ENCODE assay signal across 9 mouse cellular contexts in genomic region chr11:117478271-117479006, GRCm38 (mm10). TPM values are rescaled to one million over a fixed set of nuclear protein-coding genes. Genes with fewer than 3 reads are reported as not detected.
A peak's percentile ranks its signal among the peaks of the same experiment; 100 is the strongest.
DNase-seq lines count a peak whose midpoint lies in the region; ATAC-seq and TF ChIP-seq lines count a peak whose summit lies in the region.
"Had no signal": no experiment of that assay in that cellular context is flagged by ENCODE, and none has a peak within 500 bp of the region (broad histone marks: within the 10 kb centered on the region; RNA-seq: fewer than 3 reads in every experiment).

No protein-coding gene starts in this region.

- peaks cover 16% of the 10 kb centered on the region; the same call in 1 of the 2 replicates for H3K4me1 ChIP-seq in midbrain, postnatal 0 days (ENCODE audit: insufficient read depth, low read length)
- peaks cover 6% of the 10 kb centered on the region for H3K4me1 ChIP-seq in liver, embryonic 11.5 days (replicated peaks; ENCODE audit: control insufficient read depth, insufficient read depth, low read length)

- H3K4me2 ChIP-seq in midbrain, postnatal 0 days (ENCODE audit: low read depth, low read length, poor library complexity, severe bottlenecking): no peak overlapping the region
- no peak overlapping the region for H3K4me2 ChIP-seq in liver, embryonic 11.5 days

- H3K36me3 ChIP-seq in midbrain, postnatal 0 days (ENCODE audit: insufficient read depth, low read length): no peaks in the 10 kb centered on the region
- no peaks in the 10 kb centered on the region for H3K36me3 ChIP-seq in liver, embryonic 11.5 days (ENCODE audit: control insufficient read depth, insufficient read depth, low read length)

- no peaks in the 10 kb centered on the region for H3K27me3 ChIP-seq in midbrain, postnatal 0 days (ENCODE audit: insufficient read depth, low read length)
- peaks cover 23% of the 10 kb centered on the region for H3K27me3 ChIP-seq in liver, embryonic 11.5 days (replicated peaks; ENCODE audit: control insufficient read depth, insufficient read depth, low read length)

- no peak for TF ChIP-seq CTCF in midbrain, postnatal 0 days (IDR thresholded peaks at IDR 0.05)

- intact Hi-C loops in left cerebral cortex, postnatal 4 days (cut with DNase I): loop anchor here (10.0 kb wide), 2 partner anchors 84 to 176 kb away; partner anchors contain the start of gene Tnrc6c
- intact Hi-C loops in left cerebral cortex, postnatal 36 days (cut with DNase I): no loop called here
- intact Hi-C loops in heart, postnatal 14 days (cut with DNase I): no loop called here

- H3K27ac ChIP-seq in midbrain, postnatal 0 days (ENCODE audit: low read depth, low read length): peak overlapping the region; percentile 87
- no peak overlapping the region for H3K27ac ChIP-seq in liver, embryonic 11.5 days (ENCODE audit: low read depth, low read length)

- H3K9ac ChIP-seq in midbrain, postnatal 0 days (replicated peaks; ENCODE audit: low read length, poor library complexity, severe bottlenecking): no peak overlapping the region
- no peak overlapping the region for H3K9ac ChIP-seq in liver, embryonic 11.5 days (ENCODE audit: low read depth, low read length)

- peak; percentile 96 for DNase-seq in left cerebral cortex, postnatal 4 days
- DNase-seq in left cerebral cortex, postnatal 36 days (ENCODE audit: low spot score in 2 of 2): no peak
- peak; percentile 37 to 45 for DNase-seq in cerebellum, postnatal 36 days
- peak; percentile 19 to 36 for DNase-seq in heart, postnatal 14 days
- peak; percentile 87 for DNase-seq in midbrain, postnatal 0 days (ENCODE audit: low spot score)
- DNase-seq in liver, embryonic 11.5 days (ENCODE audit: low spot score): no peak

- ATAC-seq in midbrain, postnatal 0 days (ENCODE audit: low FRiP score): no peak
- no peak for ATAC-seq in monocyte, adult 5-6 weeks (replicated peaks; ENCODE audit: insufficient number of reproducible peaks, low FRiP score, low TSS enrichment, poor library complexity, severe bottlenecking)
- ATAC-seq in liver, embryonic 11.5 days (replicated peaks; ENCODE audit: low FRiP score): no peak
- no peak for ATAC-seq in inflammation-experienced regulatory T-cells, adult 6 months

- no peak overlapping the region for H3K4me3 ChIP-seq in midbrain, postnatal 0 days (ENCODE audit: low read depth, low read length)
- H3K4me3 ChIP-seq in liver, embryonic 11.5 days (ENCODE audit: low read depth, low read length): no peak overlapping the region

- H3K9me3 ChIP-seq in midbrain, postnatal 0 days (ENCODE audit: low read length): no peaks in the 10 kb centered on the region
- no peaks in the 10 kb centered on the region for H3K9me3 ChIP-seq in liver, embryonic 11.5 days (ENCODE audit: control insufficient read depth, low read length)

- WGBS in midbrain, postnatal 0 days: 27% methylated on average over 10 of the region's 10 CpGs
- whole genome bisulfite sequencing in liver, embryonic 11.5 days: 57% methylated on average over 10 of the region's 10 CpGs

RNA-seq across cellular contexts. Expression of gene Gm11733, which starts 5.7 kb away (rescaled TPM):
- not detected for total RNA-seq in left cerebral cortex, postnatal 4 days (2021)
- total RNA-seq in left cerebral cortex, postnatal 36 days (2021): under 1 TPM in 1 of 2 experiments, not detected in 1; 0.22 TPM
- not detected for total RNA-seq in heart, postnatal 14 days (2021)
- total RNA-seq in midbrain, postnatal 0 days (2014; rRNA removed): 0.38 TPM in 1 of 2 replicates, not detected in the other
- 0.07 TPM in 1 of 2 replicates, not detected in the other for polyA plus RNA-seq in midbrain, postnatal 0 days (2015; fragmentation: Nextera tagmentation; extraction: Ambion mirVana)
- total RNA-seq in monocyte, adult 5-6 weeks (2017): not detected in 3 replicates
- polyA plus RNA-seq in liver, embryonic 11.5 days (2014; fragmentation: Nextera tagmentation; extraction: Ambion mirVana): not detected in 2 replicates
- not detected for polyA plus RNA-seq in inflammation-experienced regulatory T-cells, adult 6 months (2017; shearing (Covaris generic))
- total RNA-seq: ES-E14 had no signal

Comparison
In these comparisons a context has a peak if more than half of its experiments do, and no peak if none do; other contexts are left out.
1. DNase-seq: peak in left cerebral cortex, postnatal 4 days (single experiment), cerebellum, postnatal 36 days (2 of 2), heart, postnatal 14 days (2 of 2) and midbrain, postnatal 0 days (single experiment); none in left cerebral cortex, postnatal 36 days (0 of 2) and liver, embryonic 11.5 days (single experiment).